Comparison of ENCODE assay signal across 14 mouse cellular contexts in genomic region chr12:10179147-10179814, GRCm38 (mm10).
DNase-seq lines count a peak whose midpoint lies in the region; ATAC-seq lines count a peak whose summit lies in the region.
"Had no signal": no experiment of that assay in that cellular context is flagged by ENCODE, and none has a peak within 500 bp of the region (broad histone marks: within the 10 kb centered on the region; RNA-seq: fewer than 3 reads in every experiment).

No protein-coding gene starts in this region.

- no peaks in the 10 kb centered on the region for H3K27me3 ChIP-seq in forebrain, embryonic 13.5 days
- no peaks in the 10 kb centered on the region for H3K27me3 ChIP-seq in forebrain, embryonic 12.5 days
- H3K27me3 ChIP-seq in embryonic facial prominence, embryonic 11.5 days (ENCODE audit: control insufficient read depth, insufficient read depth, low read length), result no peaks in the 10 kb centered on the region
- H3K27me3 ChIP-seq in intestine, embryonic 16.5 days (replicated peaks; ENCODE audit: control insufficient read depth, insufficient read depth, low read length), result no peaks in the 10 kb centered on the region
- H3K27me3 ChIP-seq in heart, embryonic 12.5 days (replicated peaks), result no peaks in the 10 kb centered on the region
- H3K27me3 ChIP-seq: heart, embryonic 13.5 days had no signal

- 16% methylated on average over 1 of the region's 1 CpGs for WGBS in forebrain, embryonic 13.5 days
- 23% methylated on average over 1 of the region's 1 CpGs for WGBS in forebrain, embryonic 12.5 days
- WGBS in embryonic facial prominence, embryonic 11.5 days, result 38% methylated on average over 1 of the region's 1 CpGs
- 38% methylated on average over 1 of the region's 1 CpGs for WGBS in intestine, embryonic 16.5 days
- 78% methylated on average over 1 of the region's 1 CpGs for WGBS in heart, embryonic 12.5 days

- H3K9ac ChIP-seq in forebrain, embryonic 13.5 days, result no peak overlapping the region
- no peak overlapping the region for H3K9ac ChIP-seq in forebrain, embryonic 12.5 days
- H3K9ac ChIP-seq in embryonic facial prominence, embryonic 11.5 days (replicated peaks; ENCODE audit: low read length), result no peak overlapping the region
- no peak overlapping the region for H3K9ac ChIP-seq in intestine, embryonic 16.5 days (ENCODE audit: low read depth, low read length)
- no peak overlapping the region for H3K9ac ChIP-seq in heart, embryonic 12.5 days
- H3K9ac ChIP-seq: heart, embryonic 13.5 days; liver, postnatal 0 days had no signal

- no peak overlapping the region for H3K4me3 ChIP-seq in forebrain, embryonic 13.5 days
- no peak overlapping the region for H3K4me3 ChIP-seq in forebrain, embryonic 12.5 days (replicated peaks)
- no peak overlapping the region for H3K4me3 ChIP-seq in embryonic facial prominence, embryonic 11.5 days (ENCODE audit: low read depth, low read length)
- H3K4me3 ChIP-seq in intestine, embryonic 16.5 days (ENCODE audit: low read length), result no peak overlapping the region
- no peak overlapping the region for H3K4me3 ChIP-seq in heart, embryonic 12.5 days
- H3K4me3 ChIP-seq: heart, embryonic 13.5 days had no signal

- 0 out of 2 replicates have a peak, but pooled peaks have one; percentile 19 for ATAC-seq in forebrain, embryonic 13.5 days
- no peak for ATAC-seq in forebrain, embryonic 12.5 days (ENCODE audit: low FRiP score)
- no peak for ATAC-seq in embryonic facial prominence, embryonic 11.5 days (replicated peaks; ENCODE audit: insufficient number of reproducible peaks, low FRiP score, low TSS enrichment, low read depth)
- peak; percentile 69; the same call in 1 of the 2 replicates for ATAC-seq in intestine, embryonic 16.5 days
- no peak for ATAC-seq in heart, embryonic 12.5 days (ENCODE audit: insufficient number of reproducible peaks, low FRiP score)
- no peak for ATAC-seq in erythroid progenitor cell, adult 5-6 weeks (replicated peaks; ENCODE audit: low FRiP score, poor library complexity, severe bottlenecking)
- ATAC-seq: liver, postnatal 0 days had no signal

- no peak overlapping the region for H3K27ac ChIP-seq in forebrain, embryonic 13.5 days
- no peak overlapping the region for H3K27ac ChIP-seq in forebrain, embryonic 12.5 days
- H3K27ac ChIP-seq in embryonic facial prominence, embryonic 11.5 days (replicated peaks; ENCODE audit: low read depth, low read length), result peak overlapping the region; percentile 28; the same call in 1 of the 2 replicates
- peak overlapping the region; percentile 18; the same call in 1 of the 2 replicates for H3K27ac ChIP-seq in intestine, embryonic 16.5 days (ENCODE audit: low read length)
- H3K27ac ChIP-seq in heart, embryonic 12.5 days (ENCODE audit: poor library complexity, severe bottlenecking), result no peak overlapping the region
- H3K27ac ChIP-seq: heart, embryonic 13.5 days had no signal

- peaks cover 4% of the 10 kb centered on the region for H3K4me1 ChIP-seq in forebrain, embryonic 13.5 days
- no peaks in the 10 kb centered on the region for H3K4me1 ChIP-seq in forebrain, embryonic 12.5 days
- peaks cover 4% of the 10 kb centered on the region for H3K4me1 ChIP-seq in embryonic facial prominence, embryonic 11.5 days (ENCODE audit: control insufficient read depth, insufficient read depth, low read length)
- H3K4me1 ChIP-seq in intestine, embryonic 16.5 days (ENCODE audit: control insufficient read depth, insufficient read depth, low read length), result no peaks in the 10 kb centered on the region
- no peaks in the 10 kb centered on the region for H3K4me1 ChIP-seq in heart, embryonic 12.5 days (replicated peaks)

- H3K4me2 ChIP-seq in forebrain, embryonic 13.5 days, result no peak overlapping the region
- no peak overlapping the region for H3K4me2 ChIP-seq in forebrain, embryonic 12.5 days
- H3K4me2 ChIP-seq in embryonic facial prominence, embryonic 11.5 days (ENCODE audit: low read depth, low read length), result no peak overlapping the region
- no peak overlapping the region for H3K4me2 ChIP-seq in intestine, embryonic 16.5 days (ENCODE audit: low read depth, low read length)
- no peak overlapping the region for H3K4me2 ChIP-seq in heart, embryonic 12.5 days
- H3K4me2 ChIP-seq: heart, embryonic 13.5 days had no signal

- DNase-seq in 3T3-L1 (ENCODE audit: low read depth, low spot score), result peak; percentile 68
- no peak for DNase-seq in embryonic facial prominence, embryonic 11.5 days (ENCODE audit: low spot score)
- no peak for DNase-seq in spleen, postnatal 14 days (ENCODE audit: low spot score in 2 of 2)
- DNase-seq: cerebellum, adult 9-11 months; gastrocnemius, postnatal 25 days; liver, postnatal 0 days; right cerebral cortex, postnatal 25 days; thymus, postnatal 14 days had no signal

- no peaks in the 10 kb centered on the region for H3K9me3 ChIP-seq in forebrain, embryonic 13.5 days (replicated peaks)
- H3K9me3 ChIP-seq in forebrain, embryonic 12.5 days, result no peaks in the 10 kb centered on the region
- H3K9me3 ChIP-seq in embryonic facial prominence, embryonic 11.5 days (replicated peaks; ENCODE audit: control insufficient read depth, low read length), result no peaks in the 10 kb centered on the region
- H3K9me3 ChIP-seq in intestine, embryonic 16.5 days (ENCODE audit: control insufficient read depth, low read length), result no peaks in the 10 kb centered on the region
- no peaks in the 10 kb centered on the region for H3K9me3 ChIP-seq in heart, embryonic 12.5 days (replicated peaks)
- H3K9me3 ChIP-seq: heart, embryonic 13.5 days had no signal

- no peaks in the 10 kb centered on the region for H3K36me3 ChIP-seq in forebrain, embryonic 13.5 days (ENCODE audit: poor library complexity, severe bottlenecking)
- H3K36me3 ChIP-seq in forebrain, embryonic 12.5 days (replicated peaks), result no peaks in the 10 kb centered on the region
- H3K36me3 ChIP-seq in embryonic facial prominence, embryonic 11.5 days (replicated peaks; ENCODE audit: control insufficient read depth, insufficient read depth, low read depth, low read length), result no peaks in the 10 kb centered on the region
- H3K36me3 ChIP-seq in intestine, embryonic 16.5 days (ENCODE audit: control insufficient read depth, insufficient read depth, low read length), result no peaks in the 10 kb centered on the region
- H3K36me3 ChIP-seq in heart, embryonic 12.5 days, result no peaks in the 10 kb centered on the region
- H3K36me3 ChIP-seq: heart, embryonic 13.5 days had no signal

Comparison
In these comparisons a context has a peak if more than half of its experiments do, and no peak if none do; other contexts are left out.
1. ATAC-seq: peak in forebrain, embryonic 13.5 days (single experiment) and intestine, embryonic 16.5 days (single experiment); none in forebrain, embryonic 12.5 days (single experiment), embryonic facial prominence, embryonic 11.5 days (single experiment), heart, embryonic 12.5 days (single experiment) and erythroid progenitor cell, adult 5-6 weeks (single experiment).
2. H3K27ac ChIP-seq: peak in embryonic facial prominence, embryonic 11.5 days (single experiment) and intestine, embryonic 16.5 days (single experiment); none in forebrain, embryonic 13.5 days (single experiment), forebrain, embryonic 12.5 days (single experiment) and heart, embryonic 12.5 days (single experiment).